Mouse (Mus musculus): ENCODE data around the gene Tiparp. TPM values are rescaled to one million over a fixed set of nuclear protein-coding genes. Genes with fewer than 3 reads are reported as not detected.

The Tiparp gene
- polyA plus RNA-seq, 1 experiment from 2014 or later = 34.8 TPM

DNA sequence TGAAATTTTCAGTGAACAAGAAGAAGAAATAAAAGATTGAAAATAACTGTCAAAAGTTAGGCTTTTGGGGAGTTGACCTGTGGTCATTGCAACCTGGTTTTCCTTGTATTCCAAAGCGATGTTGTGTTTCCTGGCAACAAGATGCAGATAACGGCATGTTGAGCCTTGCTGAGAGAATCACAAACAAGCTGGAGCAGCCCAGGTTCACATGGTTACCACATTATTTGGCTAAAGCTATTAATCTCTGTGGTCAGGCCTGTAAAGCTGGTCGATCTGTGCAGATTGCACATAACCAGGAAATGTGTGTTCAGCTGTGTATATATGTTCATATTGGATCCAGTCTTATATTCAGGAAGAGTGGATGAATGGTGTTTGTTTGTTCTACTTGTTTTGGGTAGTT is 5.4 kb downstream of the Tiparp start:
- H3K9ac ChIP-seq = no peak overlapping the region
- H3K4me2 ChIP-seq (replicated peaks) = no peak overlapping the region
- H3K4me3 ChIP-seq = no peak overlapping the region
- peaks cover 3% of the 10 kb centered on the region; the same call in 1 of the 2 replicates for H3K36me3 ChIP-seq
- no peak for ATAC-seq (ENCODE audit: insufficient number of reproducible peaks, insufficient read depth, low FRiP score, low TSS enrichment)
- peaks cover 15% of the 10 kb centered on the region; the same call in 1 of the 2 replicates for H3K4me1 ChIP-seq
- H3K27me3 ChIP-seq = no peaks in the 10 kb centered on the region
- 57% methylated on average over 3 of the region's 3 CpGs for WGBS
- H3K9me3 ChIP-seq = no peaks in the 10 kb centered on the region
- no peak overlapping the region for H3K27ac ChIP-seq

DNA sequence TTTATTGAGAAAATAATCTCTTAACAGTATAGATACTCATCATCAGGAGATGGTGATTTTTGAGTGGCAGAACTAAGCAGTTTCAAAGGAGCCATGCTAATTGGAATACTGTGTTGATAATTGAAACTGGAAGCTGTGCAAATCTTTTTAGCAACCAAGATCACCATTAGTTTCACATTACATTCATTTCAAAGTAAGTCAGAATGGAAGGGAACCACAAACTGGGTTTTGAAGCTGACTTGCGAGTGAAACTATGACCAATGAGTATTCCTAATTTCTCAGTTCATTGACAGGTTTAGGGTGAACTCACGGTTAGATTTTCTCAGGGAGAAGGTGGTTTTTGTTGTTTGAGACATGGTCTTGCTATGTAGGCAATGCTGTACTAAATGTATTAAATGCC is 6.3 kb downstream of the Tiparp start:
- no peak overlapping the region for H3K4me2 ChIP-seq (replicated peaks)
- no peak for ATAC-seq (ENCODE audit: insufficient number of reproducible peaks, insufficient read depth, low FRiP score, low TSS enrichment)

DNA sequence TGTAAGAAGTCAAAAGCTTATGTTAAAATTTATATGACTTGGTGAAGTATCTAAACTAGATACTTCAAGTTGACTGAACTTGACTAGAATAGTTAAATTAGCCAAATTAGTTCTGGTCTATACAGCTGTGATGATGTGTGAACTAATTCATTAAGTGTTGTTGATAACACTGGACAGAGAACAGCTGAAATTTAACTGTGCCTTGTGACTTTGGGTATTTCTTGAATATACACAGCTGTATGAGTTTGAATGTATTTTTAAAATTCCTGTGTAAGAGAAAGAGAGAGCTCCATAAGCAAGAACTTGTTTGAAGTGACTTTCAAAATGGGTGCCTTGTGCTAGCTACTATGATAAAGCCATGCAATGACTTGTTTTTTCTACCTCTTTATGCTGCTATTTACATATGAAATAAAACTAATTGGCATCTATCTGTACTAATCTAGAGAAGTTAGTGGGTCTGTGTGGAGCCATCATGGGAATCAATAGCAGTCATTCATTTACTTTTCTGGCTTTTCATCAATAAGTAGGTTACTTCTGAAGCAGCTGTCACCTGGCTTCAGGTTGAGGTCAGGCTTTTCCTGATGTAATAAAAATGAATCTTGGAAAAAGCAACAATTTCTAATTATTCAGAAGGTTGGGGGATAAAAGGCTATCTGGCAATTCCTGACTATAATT is 7.0 kb downstream of the Tiparp start:
- no peak for ATAC-seq (ENCODE audit: insufficient number of reproducible peaks, insufficient read depth, low FRiP score, low TSS enrichment)
- no peaks in the 10 kb centered on the region for H3K27me3 ChIP-seq
- no peak overlapping the region for H3K27ac ChIP-seq
- no peaks in the 10 kb centered on the region for H3K9me3 ChIP-seq
- H3K36me3 ChIP-seq = peaks cover 3% of the 10 kb centered on the region; the same call in 1 of the 2 replicates
- peaks cover 12% of the 10 kb centered on the region; the same call in 1 of the 2 replicates for H3K4me1 ChIP-seq
- no peak overlapping the region for H3K4me3 ChIP-seq
- H3K9ac ChIP-seq = no peak overlapping the region
- H3K4me2 ChIP-seq (replicated peaks) = no peak overlapping the region

More for the DNA sequence above, 6.3 kb downstream of the Tiparp start:
- Histone ChIP-seq H3K4me3 (no peak overlapping the region), H3K27me3 (no peaks in the 10 kb centered on the region), H3K9ac (no peak overlapping the region), H3K27ac (no peak overlapping the region), H3K4me1 (peaks cover 15% of the 10 kb centered on the region; the same call in 1 of the 2 replicates), H3K9me3 (no peaks in the 10 kb centered on the region), H3K36me3 (peaks cover 3% of the 10 kb centered on the region; the same call in 1 of the 2 replicates)
- 39% methylated on average over 2 of the region's 2 CpGs for WGBS

DNA sequence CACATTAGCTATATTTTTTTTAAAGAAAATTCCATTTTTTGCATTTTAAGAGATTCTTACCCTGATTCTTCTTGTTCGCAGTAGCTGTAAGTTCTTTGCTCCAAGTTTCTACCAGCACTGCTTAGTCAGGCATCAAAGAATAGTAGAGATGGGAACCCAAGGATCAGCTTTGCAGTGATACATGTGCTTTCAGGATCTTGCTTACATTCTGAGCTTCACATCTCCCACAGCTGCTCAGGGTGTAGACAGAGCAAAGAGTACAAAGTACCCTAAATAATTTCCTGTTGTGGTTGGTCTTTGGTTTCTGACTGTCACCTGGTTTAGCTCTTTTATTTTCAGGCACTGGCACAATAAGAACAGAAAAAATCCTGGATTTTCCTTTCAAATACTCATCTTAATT is 9.1 kb downstream of the Tiparp start:
- Histone ChIP-seq H3K9ac (no peak overlapping the region), H3K27me3 (no peaks in the 10 kb centered on the region), H3K4me2 (replicated peaks) (no peak overlapping the region), H3K4me1 (peaks cover 12% of the 10 kb centered on the region; the same call in 1 of the 2 replicates), H3K27ac (no peak overlapping the region), H3K36me3 (peaks cover 3% of the 10 kb centered on the region; the same call in 1 of the 2 replicates), H3K9me3 (no peaks in the 10 kb centered on the region), H3K4me3 (no peak overlapping the region)
- ATAC-seq (ENCODE audit: insufficient number of reproducible peaks, insufficient read depth, low FRiP score, low TSS enrichment) = no peak
- 70% methylated on average over 1 of the region's 1 CpGs for WGBS

DNA sequence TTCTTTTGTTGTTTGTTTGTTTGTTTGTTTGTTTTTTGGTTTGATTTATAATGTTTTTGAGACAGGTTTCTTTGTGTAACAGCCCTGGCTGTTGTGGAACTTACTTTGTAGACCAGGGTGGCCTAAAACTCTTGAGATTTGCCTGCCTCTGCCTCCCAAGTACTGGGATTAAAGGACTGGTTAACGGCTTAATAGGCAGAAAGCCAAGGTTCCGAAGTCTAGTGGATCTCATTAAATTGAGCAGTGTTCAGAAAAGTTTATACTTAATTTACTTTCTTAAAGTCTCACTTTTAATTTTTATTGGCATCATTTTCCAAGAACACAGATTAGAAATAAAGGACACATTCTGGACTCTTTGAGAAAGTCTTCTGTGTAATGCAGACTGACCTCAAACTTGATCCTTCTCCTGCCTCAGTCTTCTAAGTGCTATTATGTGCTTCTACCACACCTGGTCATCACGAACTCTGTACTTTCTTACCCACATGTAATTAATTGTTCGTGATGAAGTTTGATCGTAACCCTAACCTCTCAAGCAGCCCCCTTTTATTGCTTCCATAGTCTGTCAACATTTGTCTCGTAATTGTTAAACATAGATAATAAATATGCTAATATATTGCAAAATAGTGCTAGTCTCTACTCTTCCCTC is 12.8 kb downstream of the Tiparp start:
- Histone ChIP-seq H3K9ac (no peak overlapping the region), H3K36me3 (no peaks in the 10 kb centered on the region)
- no peak for ATAC-seq (ENCODE audit: insufficient number of reproducible peaks, insufficient read depth, low FRiP score, low TSS enrichment)

DNA sequence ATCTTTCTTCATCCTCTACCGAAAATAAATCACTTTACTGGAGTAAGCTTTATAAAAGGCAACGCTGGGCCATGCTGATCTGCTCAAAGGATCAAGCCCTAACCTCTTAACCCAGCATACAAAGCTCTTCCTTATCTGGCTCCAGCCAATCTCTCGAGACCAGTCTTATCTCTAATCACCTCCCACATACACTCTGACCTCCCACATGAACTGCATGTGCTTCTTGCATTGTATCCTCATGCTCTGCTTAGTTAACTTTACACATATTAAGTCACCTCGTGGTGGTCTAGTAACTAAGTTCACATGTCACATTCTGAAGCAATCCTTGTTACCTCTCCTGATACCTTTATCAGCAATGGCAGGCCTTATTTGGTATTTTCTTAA is 13.3 kb downstream of the Tiparp start:
- no peaks in the 10 kb centered on the region for H3K36me3 ChIP-seq
- ATAC-seq (ENCODE audit: insufficient number of reproducible peaks, insufficient read depth, low FRiP score, low TSS enrichment) = no peak
- H3K4me3 ChIP-seq = no peak overlapping the region
- 0 out of 2 replicates have a peak, but pooled peaks cover 3% of the 10 kb centered on the region for H3K4me1 ChIP-seq
- WGBS = 39% methylated on average over 4 of the region's 4 CpGs
- H3K27me3 ChIP-seq = no peaks in the 10 kb centered on the region
- H3K4me2 ChIP-seq (replicated peaks) = no peak overlapping the region
- no peak overlapping the region for H3K9ac ChIP-seq
- H3K27ac ChIP-seq = no peak overlapping the region
- H3K9me3 ChIP-seq = no peaks in the 10 kb centered on the region

More for the DNA sequence above, 12.8 kb downstream of the Tiparp start:
- Histone ChIP-seq H3K4me1 (peaks cover 4% of the 10 kb centered on the region; the same call in 1 of the 2 replicates), H3K27ac (no peak overlapping the region), H3K4me2 (replicated peaks) (no peak overlapping the region), H3K9me3 (no peaks in the 10 kb centered on the region), H3K27me3 (no peaks in the 10 kb centered on the region), H3K4me3 (no peak overlapping the region)
- 83% methylated on average over 6 of the region's 6 CpGs for WGBS

DNA sequence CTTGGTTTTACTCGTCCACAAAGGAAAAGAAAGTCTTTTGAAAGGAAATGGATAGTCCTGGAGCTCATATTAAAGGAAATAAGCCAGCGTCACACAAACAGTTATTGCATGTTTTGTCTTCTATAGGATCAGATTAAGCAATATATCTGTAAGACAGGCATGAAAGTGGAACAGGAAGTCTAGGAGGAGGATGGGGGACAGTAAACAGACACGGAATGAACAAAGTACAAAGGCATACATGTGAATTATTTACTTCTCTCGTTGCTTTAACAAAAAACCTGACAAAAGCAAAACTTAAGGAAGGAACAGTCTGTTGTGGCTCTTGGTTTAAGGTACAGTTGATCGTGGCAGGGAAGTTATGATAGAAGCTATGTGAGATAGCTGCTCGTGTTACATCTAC is 21.6 kb downstream of the Tiparp start:
- Histone ChIP-seq H3K27me3 (no peaks in the 10 kb centered on the region), H3K4me1 (no peaks in the 10 kb centered on the region; the same call in 1 of the 2 replicates), H3K27ac (no peak overlapping the region), H3K36me3 (peaks cover 6% of the 10 kb centered on the region), H3K4me3 (no peak overlapping the region), H3K4me2 (replicated peaks) (no peak overlapping the region), H3K9ac (no peak overlapping the region), H3K9me3 (no peaks in the 10 kb centered on the region)
- WGBS = 74% methylated on average over 6 of the region's 6 CpGs
- no peak for ATAC-seq (ENCODE audit: insufficient number of reproducible peaks, insufficient read depth, low FRiP score, low TSS enrichment)

DNA sequence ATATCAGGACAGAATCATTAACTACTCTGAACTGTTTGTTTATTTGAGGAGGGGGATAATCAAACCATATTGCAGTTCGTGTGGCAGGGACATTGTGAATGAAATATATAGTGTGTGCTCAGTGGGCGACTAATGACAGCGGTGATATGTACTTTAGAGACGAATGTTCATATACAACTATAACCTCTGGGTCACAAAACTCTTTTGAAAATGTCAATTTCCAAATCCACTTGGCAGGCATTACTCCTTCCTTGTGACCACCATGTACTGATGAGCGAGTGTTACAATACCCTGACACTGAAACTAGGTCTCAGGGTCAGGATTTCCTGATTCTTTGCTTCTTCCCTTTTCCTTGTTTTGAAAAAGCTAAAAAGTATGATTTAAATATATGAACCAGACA is 22.9 kb downstream of the Tiparp start:
- H3K4me3 ChIP-seq = no peak overlapping the region
- ATAC-seq (ENCODE audit: insufficient number of reproducible peaks, insufficient read depth, low FRiP score, low TSS enrichment) = no peak
- WGBS = 74% methylated on average over 5 of the region's 5 CpGs
- H3K9ac ChIP-seq = no peak overlapping the region
- H3K36me3 ChIP-seq = peaks cover 6% of the 10 kb centered on the region
- H3K4me1 ChIP-seq = no peaks in the 10 kb centered on the region; the same call in 1 of the 2 replicates
- H3K27ac ChIP-seq = no peak overlapping the region
- no peaks in the 10 kb centered on the region for H3K27me3 ChIP-seq
- H3K4me2 ChIP-seq (replicated peaks) = no peak overlapping the region
- no peaks in the 10 kb centered on the region for H3K9me3 ChIP-seq

DNA sequence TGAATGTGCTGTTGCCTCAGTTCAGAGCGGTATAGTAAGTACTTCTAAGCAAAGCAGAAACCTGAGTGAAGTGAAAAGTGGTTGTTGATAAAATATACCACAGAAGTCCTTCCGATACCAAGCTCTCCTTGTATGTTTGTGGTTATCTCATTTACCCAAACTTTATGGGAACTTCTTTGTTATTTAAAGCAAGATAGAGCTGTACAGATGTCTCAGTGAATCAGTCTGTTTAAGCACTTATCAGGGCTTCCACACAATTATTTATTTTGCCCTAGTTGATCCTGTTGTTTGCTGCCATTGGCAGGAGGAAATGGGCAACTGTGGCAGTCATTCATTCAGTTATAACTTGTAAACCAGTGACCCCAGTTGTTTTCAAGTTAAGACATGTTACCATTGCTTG is 26.4 kb downstream of the Tiparp start:
- no peaks in the 10 kb centered on the region for H3K9me3 ChIP-seq
- no peak overlapping the region for H3K4me2 ChIP-seq (replicated peaks)
- no peak overlapping the region for H3K27ac ChIP-seq
- no peak for ATAC-seq (ENCODE audit: insufficient number of reproducible peaks, insufficient read depth, low FRiP score, low TSS enrichment)
- H3K4me3 ChIP-seq = no peak overlapping the region
- H3K9ac ChIP-seq = no peak overlapping the region
- 93% methylated on average over 2 of the region's 2 CpGs for WGBS
- H3K4me1 ChIP-seq = peaks cover 4% of the 10 kb centered on the region; the same call in 1 of the 2 replicates
- peaks cover 6% of the 10 kb centered on the region for H3K36me3 ChIP-seq
- H3K27me3 ChIP-seq = no peaks in the 10 kb centered on the region

DNA sequence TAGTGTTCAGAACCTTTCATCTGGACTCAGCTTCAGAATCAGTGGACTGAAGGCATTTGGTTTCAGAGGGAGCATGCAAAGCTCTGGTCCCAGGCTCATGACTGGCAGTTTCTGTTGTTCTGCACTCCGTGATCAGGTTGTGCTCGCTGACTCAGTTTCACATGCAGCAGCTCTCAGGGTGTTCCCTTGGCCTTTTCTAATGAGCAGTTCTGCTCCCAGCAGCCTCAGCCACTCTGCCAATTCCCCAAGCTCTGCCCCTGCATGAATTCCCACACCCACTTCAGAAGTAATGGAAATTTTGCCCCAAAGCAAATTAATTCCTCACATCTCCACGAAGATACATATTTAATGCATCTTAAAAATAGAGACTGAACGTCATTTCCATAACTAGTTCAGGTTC is 30.5 kb downstream of the Tiparp start:
- 0 out of 2 replicates have a peak, but pooled peaks cover 4% of the 10 kb centered on the region for H3K4me1 ChIP-seq
- no peak overlapping the region for H3K9ac ChIP-seq
- no peak overlapping the region for H3K4me2 ChIP-seq (replicated peaks)
- WGBS = 73% methylated on average over 4 of the region's 4 CpGs
- no peak overlapping the region for H3K27ac ChIP-seq
- ATAC-seq (ENCODE audit: insufficient number of reproducible peaks, insufficient read depth, low FRiP score, low TSS enrichment) = no peak
- peaks cover 6% of the 10 kb centered on the region for H3K36me3 ChIP-seq
- no peak overlapping the region for H3K4me3 ChIP-seq
- no peaks in the 10 kb centered on the region for H3K9me3 ChIP-seq
- no peaks in the 10 kb centered on the region for H3K27me3 ChIP-seq

DNA sequence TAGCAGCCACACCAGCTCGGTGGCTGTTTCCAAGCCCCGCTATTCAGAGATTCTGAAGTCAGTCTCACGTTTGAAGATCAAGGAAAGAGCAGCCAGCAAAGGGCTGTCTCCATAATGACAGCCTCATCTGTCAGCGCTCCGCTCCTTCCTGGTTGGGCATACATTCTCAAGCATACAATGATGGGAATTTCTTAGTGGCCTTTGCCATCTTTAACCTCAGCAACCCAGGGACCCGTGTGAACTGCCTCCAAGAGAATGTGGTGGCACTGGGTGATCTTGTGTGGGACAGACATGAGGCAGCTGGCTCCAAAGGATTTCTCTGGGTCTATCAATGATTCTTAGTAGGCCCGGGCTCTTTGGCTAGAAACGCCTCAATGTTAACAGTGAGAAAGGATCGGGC is 34.0 kb downstream of the Tiparp start:
- no peak overlapping the region for H3K27ac ChIP-seq

DNA sequence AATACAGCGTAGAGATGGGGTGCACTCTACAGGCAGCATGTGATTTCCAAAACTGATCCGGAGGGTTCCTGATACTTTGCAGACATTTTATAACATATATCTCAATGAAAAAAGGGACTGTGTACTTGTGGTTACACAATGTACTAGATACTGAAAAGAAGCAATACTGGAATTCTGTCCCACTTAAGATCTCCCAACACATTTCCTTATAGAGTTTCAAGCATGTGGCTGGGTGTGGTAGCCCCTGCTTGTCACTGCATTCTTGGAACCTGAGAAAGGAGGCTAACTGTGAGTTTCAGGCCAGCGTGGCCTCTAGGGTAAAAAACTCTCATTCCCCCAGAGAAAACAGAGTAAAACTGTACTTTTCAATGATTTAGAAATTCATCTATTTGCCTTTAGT is 34.5 kb downstream of the Tiparp start:
- Histone ChIP-seq H3K9me3 (no peaks in the 10 kb centered on the region), H3K36me3 (no peaks in the 10 kb centered on the region)
- 86% methylated on average over 3 of the region's 3 CpGs for WGBS

More for the DNA sequence above, 34.0 kb downstream of the Tiparp start:
- no peak overlapping the region for H3K4me3 ChIP-seq
- no peaks in the 10 kb centered on the region for H3K36me3 ChIP-seq
- 75% methylated on average over 9 of the region's 9 CpGs for WGBS
- no peak for ATAC-seq (ENCODE audit: insufficient number of reproducible peaks, insufficient read depth, low FRiP score, low TSS enrichment)
- no peaks in the 10 kb centered on the region for H3K27me3 ChIP-seq
- no peaks in the 10 kb centered on the region for H3K9me3 ChIP-seq
- H3K9ac ChIP-seq = no peak overlapping the region
- H3K4me1 ChIP-seq = 0 out of 2 replicates have a peak, but pooled peaks cover 4% of the 10 kb centered on the region
- no peak overlapping the region for H3K4me2 ChIP-seq (replicated peaks)

More for the DNA sequence above, 34.5 kb downstream of the Tiparp start:
- Histone ChIP-seq H3K4me1 (0 out of 2 replicates have a peak, but pooled peaks cover 4% of the 10 kb centered on the region), H3K4me2 (replicated peaks) (no peak overlapping the region), H3K4me3 (no peak overlapping the region), H3K27me3 (no peaks in the 10 kb centered on the region), H3K27ac (no peak overlapping the region), H3K9ac (no peak overlapping the region)
- no peak for ATAC-seq (ENCODE audit: insufficient number of reproducible peaks, insufficient read depth, low FRiP score, low TSS enrichment)
